Mouse (Mus musculus) neural tube, embryonic 13.5 days (tissue): ENCODE measurements around the gene Auts2. TPM values are rescaled to one million over a fixed set of nuclear protein-coding genes. Genes with fewer than 3 reads are reported as not detected.

Experiments
- ATAC-seq: fragments of 200-750 bp; cut with Nextera tagmentation; 2 replicates; pipeline ENCODE4 v1.8.0; 2017; ENCODE audit warnings: low read depth, mild to moderate bottlenecking, moderate TSS enrichment, moderate library complexity
- H3K27ac ChIP-seq: fragments of 300-500 bp; sonication (generic); replicated peaks from 2 replicates; pipeline ENCODE4 v1.5.1; 2015; ENCODE audit warnings: moderate library complexity, mild to moderate bottlenecking, inconsistent platforms
- H3K27me3 ChIP-seq: fragments of 300-500 bp; sonication (generic); 2 replicates; pipeline ENCODE4 v1.6.1; 2015; ENCODE audit warnings: mild to moderate bottlenecking, inconsistent platforms
- H3K36me3 ChIP-seq: fragments of 300-500 bp; sonication (generic); 2 replicates; pipeline ENCODE4 v1.6.1; 2015; ENCODE audit warnings: mild to moderate bottlenecking, inconsistent platforms
- H3K4me1 ChIP-seq: fragments of 300-500 bp; sonication (generic); replicated peaks from 2 replicates; pipeline ENCODE4 v1.6.1; 2015; ENCODE audit warnings: inconsistent platforms
- H3K4me2 ChIP-seq: fragments of 300-500 bp; sonication (generic); 2 replicates; pipeline ENCODE4 v1.6.1; 2015; ENCODE audit warnings: inconsistent platforms, mild to moderate bottlenecking, moderate library complexity
- H3K4me3 ChIP-seq: fragments of 300-500 bp; sonication (generic); 2 replicates; pipeline ENCODE4 v1.5.1; 2015; ENCODE audit warnings: mild to moderate bottlenecking, inconsistent platforms
- H3K9ac ChIP-seq: fragments of 300-500 bp; sonication (generic); 2 replicates; pipeline ENCODE4 v1.6.1; 2015; ENCODE audit warnings: moderate library complexity, mild to moderate bottlenecking, inconsistent platforms
- H3K9me3 ChIP-seq: fragments of 300-500 bp; sonication (generic); 2 replicates; pipeline ENCODE4 v1.6.1; 2016; ENCODE audit warnings: inconsistent platforms
- WGBS: fragments of 180-500 bp; shearing (Covaris S2); methylation state at CpG from one replicate; pipeline ENCODE4 v1.1.7; 2015; 5-methylcytosine and 5-hydroxymethylcytosine counted together
- polyA plus RNA-seq: library from polyadenylated mRNA; unstranded; fragments of >200 nt; fragmentation: Nextera tagmentation; extraction: Ambion mirVana; gene quantifications from 2 replicates; pipeline ENCODE4 v1.2.1, GENCODE M21; 2015

The Auts2 gene
- polyA plus RNA-seq, 1 experiment from 2014 or later, result 72.6 TPM

DNA sequence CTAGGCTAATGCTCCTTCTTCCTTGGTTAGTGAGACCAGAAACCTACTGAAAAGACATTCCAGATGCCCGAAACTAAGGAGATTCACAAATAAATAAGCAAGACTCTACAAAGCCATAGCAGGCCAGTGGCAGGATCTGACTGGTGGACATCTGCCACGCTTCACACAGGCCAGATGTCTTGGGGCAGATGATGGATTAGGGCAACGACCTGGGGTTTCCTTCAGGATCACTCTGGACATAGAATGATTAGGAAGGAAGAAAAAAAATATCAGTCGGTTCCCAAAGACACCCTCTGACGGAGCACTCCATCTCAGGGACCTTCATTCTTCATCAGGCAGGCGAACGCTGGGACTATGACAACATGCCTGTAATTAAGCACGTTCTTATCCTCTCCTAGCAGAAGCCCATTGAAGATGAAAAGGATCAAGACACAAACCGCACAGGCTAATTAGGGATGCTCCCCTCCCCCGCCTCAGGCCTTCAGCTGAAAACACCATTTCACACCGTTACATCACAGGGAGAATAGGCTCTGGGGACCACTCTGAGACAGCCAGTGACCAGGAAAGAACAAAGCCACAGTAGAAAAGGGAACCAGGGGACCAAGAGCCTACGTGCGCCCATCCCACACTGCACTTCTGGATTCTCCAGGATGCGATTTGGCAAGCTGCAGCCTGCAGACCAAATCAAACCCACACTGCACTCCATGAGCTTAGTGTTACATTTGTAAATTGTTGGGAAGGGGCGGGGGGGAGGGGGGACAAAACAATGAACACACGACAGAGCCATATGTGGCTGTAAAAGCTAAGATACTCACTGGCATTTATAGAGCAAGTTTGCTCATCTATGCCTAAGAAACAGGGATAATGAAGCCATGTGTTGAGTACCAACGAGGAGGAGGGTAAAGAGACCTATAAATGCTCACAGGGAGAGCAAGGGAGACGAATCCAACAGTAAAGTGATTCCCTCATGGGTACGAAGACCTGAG is 710.0 kb downstream of the Auts2 start:
- Histone ChIP-seq H3K4me3 (no peak overlapping the region), H3K4me1 (peaks cover 30% of the 10 kb centered on the region), H3K4me2 (no peak overlapping the region), H3K36me3 (no peaks in the 10 kb centered on the region), H3K27me3 (no peaks in the 10 kb centered on the region), H3K27ac (peak overlapping the region; percentile 71), H3K9ac (no peak overlapping the region), H3K9me3 (no peaks in the 10 kb centered on the region)
- ATAC-seq, result peak; percentile 78
- 15% methylated on average over 19 of the region's 19 CpGs for WGBS

DNA sequence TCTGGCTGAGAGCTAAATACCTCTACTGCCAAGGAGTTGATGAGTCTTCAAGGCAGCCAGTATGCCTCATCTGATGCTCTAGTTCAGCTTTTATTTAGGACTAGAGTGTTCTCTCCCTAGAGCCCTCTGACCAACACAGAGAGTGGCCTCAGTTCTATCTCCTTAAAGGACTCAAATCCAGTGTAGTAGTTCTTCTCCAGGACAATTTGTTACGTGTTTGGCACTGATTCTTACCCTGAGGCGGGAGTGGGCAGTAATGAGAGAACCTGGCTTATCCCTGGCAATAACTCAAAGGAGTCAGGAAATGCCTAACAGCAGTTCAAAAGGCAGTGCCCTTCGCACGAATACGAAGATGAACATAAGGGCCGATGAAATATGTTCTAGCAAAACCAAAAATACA is 713.0 kb downstream of the Auts2 start:
- Histone ChIP-seq H3K4me1 (peaks cover 42% of the 10 kb centered on the region), H3K4me2 (no peak overlapping the region), H3K27me3 (peaks cover 6% of the 10 kb centered on the region; the same call in 1 of the 2 replicates), H3K9me3 (no peaks in the 10 kb centered on the region), H3K4me3 (no peak overlapping the region), H3K9ac (no peak overlapping the region), H3K36me3 (no peaks in the 10 kb centered on the region), H3K27ac (no peak overlapping the region)
- ATAC-seq, result no peak
- 53% methylated on average over 6 of the region's 6 CpGs for WGBS

DNA sequence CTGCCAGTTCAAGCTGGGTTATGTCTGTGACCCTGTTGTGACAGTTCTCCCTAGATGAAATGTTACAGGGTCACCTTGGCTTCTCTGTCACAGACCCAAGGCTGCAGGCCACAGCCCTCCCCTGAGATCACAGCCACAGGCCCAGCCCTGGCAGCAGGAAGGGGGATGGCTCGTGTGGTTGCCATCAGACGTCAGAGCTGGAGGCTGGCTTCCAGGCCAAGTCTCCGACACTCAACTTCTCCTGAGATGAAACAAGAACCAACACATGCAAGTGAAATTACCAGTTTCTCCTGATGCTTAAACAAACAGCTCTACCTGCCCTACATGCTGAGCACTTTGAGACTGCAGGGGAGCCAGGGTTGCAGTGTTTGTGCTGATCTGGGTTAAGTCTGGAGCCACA is 713.9 kb downstream of the Auts2 start:
- ATAC-seq, result no peak
- Histone ChIP-seq H3K9ac (no peak overlapping the region), H3K4me3 (no peak overlapping the region), H3K9me3 (no peaks in the 10 kb centered on the region), H3K4me2 (no peak overlapping the region), H3K36me3 (no peaks in the 10 kb centered on the region), H3K27me3 (peaks cover 6% of the 10 kb centered on the region; the same call in 1 of the 2 replicates), H3K4me1 (peaks cover 48% of the 10 kb centered on the region), H3K27ac (no peak overlapping the region)
- 74% methylated on average over 3 of the region's 3 CpGs for WGBS

DNA sequence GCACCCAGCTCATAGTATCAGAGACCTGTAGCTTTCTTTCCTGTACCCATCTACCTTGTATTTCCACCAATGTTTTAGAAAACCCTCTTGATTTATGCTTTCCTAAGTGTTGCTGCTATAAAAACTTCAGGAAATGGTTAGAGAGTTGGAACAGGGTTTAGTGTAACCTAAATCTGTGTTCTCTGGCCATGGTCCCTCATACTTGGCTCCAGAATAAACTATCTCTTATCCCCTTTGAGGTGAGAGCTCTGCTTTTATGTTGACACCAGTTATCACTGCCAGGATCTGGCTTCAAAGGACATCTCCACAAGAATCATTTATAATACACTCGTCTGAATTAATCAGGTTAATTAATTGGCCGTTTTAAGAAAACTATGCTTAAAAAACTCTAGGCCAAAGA is 714.5 kb downstream of the Auts2 start:
- peaks cover 46% of the 10 kb centered on the region for H3K4me1 ChIP-seq
- no peaks in the 10 kb centered on the region for H3K9me3 ChIP-seq
- H3K9ac ChIP-seq, result no peak overlapping the region
- H3K4me2 ChIP-seq, result no peak overlapping the region
- no peaks in the 10 kb centered on the region for H3K36me3 ChIP-seq
- WGBS, result 90% methylated on average over 2 of the region's 2 CpGs
- peaks cover 6% of the 10 kb centered on the region; the same call in 1 of the 2 replicates for H3K27me3 ChIP-seq
- ATAC-seq, result no peak
- H3K4me3 ChIP-seq, result no peak overlapping the region
- no peak overlapping the region for H3K27ac ChIP-seq

DNA sequence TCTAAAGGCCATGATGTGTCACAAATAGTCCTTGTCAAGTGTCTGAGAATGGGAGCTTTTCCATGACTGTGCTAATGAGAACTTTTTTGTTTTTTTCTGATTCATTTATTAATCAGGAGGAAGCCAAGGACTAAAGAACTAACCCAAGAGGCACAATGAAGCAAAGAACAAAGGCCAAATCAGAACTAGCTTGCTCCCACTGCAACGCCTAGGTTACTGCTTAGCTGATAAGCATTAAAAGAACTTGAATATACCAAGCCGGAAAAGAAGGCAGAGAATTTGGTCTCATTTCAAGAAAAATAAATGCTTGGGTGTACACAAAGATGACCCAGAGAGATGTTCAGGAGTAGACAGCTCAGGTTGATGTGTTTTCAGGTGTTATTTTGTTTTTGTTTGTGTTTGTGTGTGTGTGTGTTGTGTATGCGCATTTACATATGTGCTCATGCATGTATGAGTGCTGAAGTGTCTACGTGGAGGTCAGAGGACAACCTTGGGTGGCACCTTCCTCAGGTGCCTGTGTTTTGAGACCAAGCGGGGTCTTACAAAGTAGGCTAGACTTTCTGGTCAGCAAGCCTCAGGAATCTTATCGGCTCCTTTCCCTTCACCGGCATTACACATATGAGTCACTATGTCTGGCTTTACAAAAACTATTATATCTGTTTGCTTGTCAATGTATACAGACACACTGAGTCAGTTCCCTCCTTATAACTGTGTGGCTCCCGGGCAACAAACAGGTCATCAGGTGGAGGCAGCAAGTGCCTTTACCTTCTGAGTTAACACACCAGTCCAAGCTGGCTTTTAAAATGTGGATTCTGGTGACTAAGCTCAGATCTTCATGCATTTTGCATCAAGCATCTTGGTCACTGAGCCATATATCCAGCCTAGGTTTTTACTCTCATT is 716.5 kb downstream of the Auts2 start:
- Histone ChIP-seq H3K36me3 (no peaks in the 10 kb centered on the region), H3K4me3 (no peak overlapping the region), H3K4me1 (peaks cover 36% of the 10 kb centered on the region), H3K27ac (no peak overlapping the region), H3K9me3 (no peaks in the 10 kb centered on the region), H3K9ac (no peak overlapping the region), H3K27me3 (peaks cover 16% of the 10 kb centered on the region; the same call in 1 of the 2 replicates), H3K4me2 (no peak overlapping the region)
- 94% methylated on average over 8 of the region's 8 CpGs for WGBS
- ATAC-seq, result no peak

- Histone ChIP-seq H3K9ac (no peak overlapping the region), H3K4me2 (no peak overlapping the region), H3K4me1 (peaks cover 40% of the 10 kb centered on the region), H3K27me3 (peaks cover 23% of the 10 kb centered on the region; the same call in 1 of the 2 replicates), H3K27ac (peak overlapping the region; percentile 61), H3K36me3 (no peaks in the 10 kb centered on the region), H3K4me3 (no peak overlapping the region), H3K9me3 (no peaks in the 10 kb centered on the region)
- 22% methylated on average over 3 of the region's 3 CpGs for WGBS
- ATAC-seq, result no peak
These were observed 717.7 kb downstream of the Auts2 start for GRCm38 (mm10) chr5:131825421-131825820.

- H3K4me1 ChIP-seq, result peaks cover 33% of the 10 kb centered on the region
- no peak overlapping the region for H3K9ac ChIP-seq
- ATAC-seq, result peak; percentile 96
- 10% methylated on average over 11 of the region's 11 CpGs for WGBS
- H3K4me2 ChIP-seq, result no peak overlapping the region
- peaks cover 24% of the 10 kb centered on the region; the same call in 1 of the 2 replicates for H3K27me3 ChIP-seq
- H3K36me3 ChIP-seq, result no peaks in the 10 kb centered on the region
- H3K27ac ChIP-seq, result peak overlapping the region; percentile 61
- H3K4me3 ChIP-seq, result no peak overlapping the region
- no peaks in the 10 kb centered on the region for H3K9me3 ChIP-seq
These were observed 718.8 kb downstream of the Auts2 start for GRCm38 (mm10) chr5:131824197-131824991.

GRCm38 (mm10) chr5:131821461-131821860 is 721.7 kb downstream of the Auts2 start:
- Histone ChIP-seq H3K4me3 (no peak overlapping the region), H3K4me2 (no peak overlapping the region), H3K4me1 (peaks cover 32% of the 10 kb centered on the region), H3K27ac (no peak overlapping the region), H3K27me3 (peaks cover 23% of the 10 kb centered on the region; the same call in 1 of the 2 replicates), H3K9me3 (no peaks in the 10 kb centered on the region), H3K36me3 (no peaks in the 10 kb centered on the region), H3K9ac (no peak overlapping the region)
- no peak for ATAC-seq
- WGBS, result 77% methylated on average over 4 of the region's 4 CpGs

DNA sequence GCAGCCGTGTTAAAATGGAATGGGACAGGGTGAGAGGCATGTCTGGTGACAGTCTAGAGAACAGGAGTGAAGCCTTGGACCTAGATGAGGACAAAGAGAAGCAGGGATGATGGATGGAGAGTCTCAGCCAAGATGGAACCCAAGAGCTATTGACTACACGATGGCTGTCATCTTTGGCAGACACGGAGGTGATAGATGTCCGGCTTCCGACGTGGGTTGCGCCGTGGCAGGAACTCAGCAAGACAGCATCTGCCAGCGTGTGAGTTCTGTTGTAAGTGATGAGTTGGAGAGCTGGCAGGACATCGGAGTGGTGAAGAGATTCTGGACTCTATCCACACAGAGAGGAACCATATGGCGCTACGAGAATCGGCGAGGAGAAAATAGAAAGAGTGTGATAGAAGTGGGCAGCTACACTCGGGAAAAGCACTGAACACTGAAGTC is 723.9 kb downstream of the Auts2 start:
- no peak for ATAC-seq
- peaks cover 10% of the 10 kb centered on the region for H3K4me1 ChIP-seq
- WGBS, result 95% methylated on average over 15 of the region's 15 CpGs

GRCm38 (mm10) chr5:131815498-131815897 is 727.6 kb downstream of the Auts2 start:
- H3K36me3 ChIP-seq, result no peaks in the 10 kb centered on the region
- no peak overlapping the region for H3K27ac ChIP-seq
- 0 out of 2 replicates have a peak, but pooled peaks cover 6% of the 10 kb centered on the region for H3K27me3 ChIP-seq
- H3K9me3 ChIP-seq, result no peaks in the 10 kb centered on the region
- H3K4me2 ChIP-seq, result no peak overlapping the region
- no peak overlapping the region for H3K9ac ChIP-seq
- 79% methylated on average over 3 of the region's 3 CpGs for WGBS
- H3K4me1 ChIP-seq, result peaks cover 4% of the 10 kb centered on the region; the same call in 1 of the 2 replicates
- no peak overlapping the region for H3K4me3 ChIP-seq
- ATAC-seq, result no peak

More for the DNA sequence above, 723.9 kb downstream of the Auts2 start:
- H3K9ac ChIP-seq, result no peak overlapping the region
- H3K4me2 ChIP-seq, result no peak overlapping the region
- peaks cover 23% of the 10 kb centered on the region; the same call in 1 of the 2 replicates for H3K27me3 ChIP-seq
- no peak overlapping the region for H3K27ac ChIP-seq
- no peak overlapping the region for H3K4me3 ChIP-seq
- no peaks in the 10 kb centered on the region for H3K36me3 ChIP-seq
- H3K9me3 ChIP-seq, result no peaks in the 10 kb centered on the region

DNA sequence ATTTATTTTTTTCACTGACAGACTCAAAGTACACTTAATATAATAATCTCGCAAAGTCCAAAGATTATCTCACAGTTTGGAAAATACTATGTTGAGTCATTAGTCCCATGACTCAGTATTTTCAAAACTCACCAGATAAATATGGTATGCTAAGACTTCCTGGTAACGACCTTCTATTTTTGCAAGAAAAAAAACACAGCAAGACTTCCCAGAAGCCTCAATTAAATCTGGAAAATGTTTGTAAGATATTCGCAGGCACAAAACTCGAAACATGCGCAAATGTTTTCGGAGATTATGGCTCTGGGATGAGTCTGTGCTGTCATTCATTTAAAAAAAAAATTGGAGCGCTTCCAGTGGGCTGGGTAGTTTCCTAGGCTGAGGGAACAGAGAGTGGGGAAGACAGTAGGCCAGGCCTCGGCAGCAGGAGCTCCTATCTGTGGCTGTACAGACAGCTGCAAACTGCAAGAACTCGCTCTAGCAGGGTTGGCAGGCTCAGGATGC is 728.6 kb downstream of the Auts2 start:
- no peaks in the 10 kb centered on the region for H3K9me3 ChIP-seq

More for the DNA sequence above, 728.6 kb downstream of the Auts2 start:
- WGBS, result 83% methylated on average over 9 of the region's 9 CpGs
- peaks cover 4% of the 10 kb centered on the region; the same call in 1 of the 2 replicates for H3K4me1 ChIP-seq
- 0 out of 2 replicates have a peak, but pooled peaks cover 6% of the 10 kb centered on the region for H3K27me3 ChIP-seq
- H3K27ac ChIP-seq, result 0 out of 2 replicates have a peak overlapping the region, but pooled peaks have one; percentile 23
- H3K4me2 ChIP-seq, result no peak overlapping the region
- no peak overlapping the region for H3K9ac ChIP-seq
- ATAC-seq, result no peak
- no peak overlapping the region for H3K4me3 ChIP-seq
- no peaks in the 10 kb centered on the region for H3K36me3 ChIP-seq
